Mouse (Mus musculus): Measurements from ENCODE around the gene Miox. TPM values are rescaled to one million over a fixed set of nuclear protein-coding genes. Genes with fewer than 3 reads are reported as not detected.
A peak's percentile ranks its signal among the peaks of the same experiment; 100 is the strongest.

The Miox gene
- not detected for total RNA-seq (2021)

DNA sequence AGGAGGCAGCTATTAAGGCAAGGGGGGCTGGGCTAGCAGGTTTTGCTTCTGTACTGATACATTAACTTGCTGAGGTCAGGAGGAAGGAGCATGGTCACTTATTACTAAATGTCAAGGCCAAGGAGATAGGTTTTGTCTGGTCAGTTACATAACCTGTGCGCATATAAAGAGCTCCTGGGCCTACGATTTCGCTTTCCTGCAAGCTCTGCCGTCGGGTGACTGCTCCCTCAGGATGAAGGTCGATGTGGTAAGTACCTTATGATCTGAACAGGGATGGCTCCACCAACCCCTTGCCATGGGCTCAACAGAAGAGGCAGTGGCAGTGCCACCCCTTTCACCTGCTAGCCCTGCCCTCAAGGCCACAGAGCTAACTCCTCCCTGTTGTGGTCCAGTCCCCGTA lies at the start of gene Miox:
Gene Miox, plus strand, starts transcription at position 128 of the 400 bp plus-strand sequence.
- DNase-seq: no peak

DNA sequence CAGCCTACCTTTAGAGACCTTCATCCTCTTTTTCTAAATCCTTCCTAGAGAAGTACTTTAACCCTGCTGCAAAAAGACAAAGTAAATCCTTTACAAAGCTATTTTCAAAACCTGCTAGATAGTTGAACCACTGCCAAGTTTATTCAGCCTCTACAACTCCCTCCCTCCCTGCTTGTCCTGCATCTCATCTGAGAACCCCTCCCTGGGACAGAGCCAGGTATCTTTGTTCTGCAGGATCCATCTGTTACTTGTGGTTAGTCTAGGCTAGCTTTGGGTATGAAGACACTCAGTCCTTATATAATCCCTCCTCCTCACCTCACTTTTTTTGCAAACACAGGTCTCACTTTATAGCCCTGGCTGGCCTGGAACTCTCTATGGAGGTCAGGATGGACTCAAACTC lies 49.2 kb upstream of the Miox start:
- DNase-seq: no peak

DNA sequence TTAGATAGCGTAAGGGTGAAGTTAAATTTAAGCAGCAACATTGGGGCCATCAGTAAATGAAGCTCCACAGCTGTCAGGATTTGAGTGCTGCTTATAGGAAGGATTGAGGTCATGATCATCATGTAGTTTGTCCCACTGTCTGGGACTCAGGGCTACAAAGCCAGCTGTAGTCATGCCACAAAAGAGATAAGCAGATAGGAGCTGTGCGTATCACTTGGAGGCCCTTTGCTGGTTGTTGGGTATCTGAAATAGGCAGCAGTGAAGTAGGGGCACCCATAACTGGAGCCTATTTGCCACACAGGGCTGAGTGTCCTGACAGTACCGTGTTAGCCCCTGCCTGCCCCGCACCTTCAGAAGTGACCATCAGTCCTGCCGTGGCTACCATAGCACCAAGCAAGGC lies 48.7 kb upstream of the Miox start:
- no peak for DNase-seq

DNA sequence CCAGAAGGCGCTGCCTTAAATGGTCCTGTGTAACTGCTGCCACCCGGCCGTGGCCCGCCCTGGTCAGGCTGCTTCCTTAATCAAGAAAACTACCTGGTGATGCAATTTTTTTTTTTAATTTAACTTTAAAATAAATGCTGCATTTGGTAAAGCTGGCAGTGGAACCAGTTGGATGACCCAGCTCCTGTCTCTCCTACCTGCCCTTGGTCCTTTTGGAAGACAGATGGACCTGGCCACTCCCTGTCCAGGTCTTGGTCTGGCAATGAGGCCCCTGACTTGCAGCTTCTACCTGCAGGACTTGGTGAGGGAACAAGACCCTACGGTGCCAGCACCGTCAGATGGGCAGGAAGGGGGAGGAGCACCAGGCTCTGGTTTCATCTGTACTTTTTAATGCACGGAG lies 48.1 kb upstream of the Miox start:
- no peak for DNase-seq

DNA sequence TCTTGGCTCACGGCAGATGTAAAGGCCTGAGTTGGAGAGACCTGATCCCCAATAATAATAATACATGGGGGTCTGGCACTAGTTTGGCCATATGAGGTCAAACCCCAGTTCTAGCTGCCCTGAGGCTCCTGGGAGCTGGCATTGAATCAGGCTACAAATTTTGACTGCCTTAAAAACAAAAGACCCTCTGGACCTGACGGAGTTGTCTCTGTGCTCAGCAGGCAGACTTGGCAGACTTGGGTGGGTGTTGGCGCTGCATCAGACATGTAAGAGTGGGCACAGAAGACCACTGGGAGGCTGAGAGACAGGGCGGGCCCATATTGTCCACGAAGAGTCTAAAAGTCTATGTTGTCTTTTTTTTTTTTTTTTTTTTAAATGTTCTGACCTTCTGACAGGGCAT lies 47.6 kb upstream of the Miox start:
- DNase-seq: no peak

DNA sequence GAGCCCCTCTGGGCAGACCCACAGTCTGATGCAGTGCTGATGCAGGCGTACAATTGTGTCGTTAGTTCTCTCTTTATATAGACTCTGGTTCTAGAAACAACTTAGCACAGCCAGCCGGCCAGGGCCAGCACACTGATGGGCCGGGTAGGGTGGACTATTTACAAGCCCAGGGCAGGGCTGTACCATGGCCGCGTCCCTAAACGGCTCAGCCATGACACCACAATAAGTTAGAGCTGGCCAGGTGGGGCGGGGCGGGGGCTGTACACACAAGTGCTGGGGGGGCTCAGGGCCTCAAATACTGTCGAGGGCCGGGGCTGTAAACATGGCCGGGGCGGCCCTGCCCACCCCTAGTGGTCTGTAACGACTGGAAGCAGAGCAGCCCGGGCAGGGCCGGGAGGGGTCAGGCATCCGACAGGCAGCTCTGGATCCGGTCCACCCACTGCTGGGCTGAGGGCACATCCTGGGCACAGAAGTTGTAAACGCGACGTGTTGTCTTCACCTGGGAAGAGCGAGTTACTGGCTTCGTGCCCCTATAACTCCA lies 45.9 kb upstream of the Miox start:
- no peak for DNase-seq

DNA sequence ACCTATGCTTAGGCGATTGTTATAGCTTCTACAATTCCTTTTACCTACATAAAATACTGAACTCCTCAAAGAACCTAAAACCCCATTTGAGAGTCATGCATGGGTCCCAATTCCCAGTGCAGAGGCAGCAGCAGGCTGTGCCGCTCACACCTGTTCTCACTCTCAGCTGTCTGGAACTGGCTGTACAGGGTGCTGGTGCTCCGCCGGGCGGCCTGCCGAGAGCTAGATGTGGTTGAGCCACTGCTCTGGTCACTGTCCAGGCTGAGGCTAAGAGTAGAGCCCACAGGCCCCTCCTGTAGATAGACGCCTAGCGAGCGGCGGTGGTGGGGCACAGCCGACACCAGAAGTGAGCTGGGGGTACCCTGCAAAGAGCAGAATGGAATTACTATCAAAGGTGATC lies 44.7 kb upstream of the Miox start:
- no peak for DNase-seq

DNA sequence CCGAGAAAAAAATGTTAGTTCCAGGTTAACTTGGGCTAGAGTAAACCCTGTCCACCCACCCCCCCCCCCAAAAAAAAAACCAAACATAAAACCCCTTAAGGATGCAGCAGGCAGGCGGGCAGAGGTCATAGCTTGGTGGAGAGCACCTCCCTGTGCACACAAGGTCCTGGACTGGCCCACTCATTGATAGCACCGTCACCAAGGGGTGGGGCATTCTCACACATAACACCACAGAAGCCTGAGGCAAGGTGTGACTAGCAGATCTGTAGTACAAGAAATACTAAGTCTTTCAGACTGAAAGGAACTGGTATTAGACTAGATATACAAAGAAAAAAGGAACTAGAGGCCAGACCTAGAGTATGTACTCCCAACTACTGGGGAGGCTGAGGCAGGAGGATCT lies 42.7 kb upstream of the Miox start:
- DNase-seq: no peak

DNA sequence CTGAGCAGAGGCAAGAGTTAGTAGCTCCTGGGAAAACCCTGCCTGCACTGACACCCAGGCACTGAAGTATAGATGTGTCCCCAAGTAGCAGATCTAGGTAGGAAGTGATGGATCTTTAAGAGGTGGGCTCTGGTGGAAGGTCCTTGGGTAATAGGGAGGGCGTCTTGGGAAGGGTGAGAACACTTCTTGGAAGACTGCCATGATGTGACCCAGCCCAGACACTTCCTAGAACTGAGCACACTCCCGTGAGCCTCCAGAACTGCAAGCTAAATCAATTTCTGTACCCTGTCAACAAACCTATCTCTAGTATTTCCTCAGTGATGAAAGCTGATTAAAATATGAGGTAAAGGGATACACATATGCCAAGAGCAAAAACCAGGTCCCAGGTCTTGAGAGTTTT lies 41.4 kb upstream of the Miox start:
- DNase-seq: no peak

DNA sequence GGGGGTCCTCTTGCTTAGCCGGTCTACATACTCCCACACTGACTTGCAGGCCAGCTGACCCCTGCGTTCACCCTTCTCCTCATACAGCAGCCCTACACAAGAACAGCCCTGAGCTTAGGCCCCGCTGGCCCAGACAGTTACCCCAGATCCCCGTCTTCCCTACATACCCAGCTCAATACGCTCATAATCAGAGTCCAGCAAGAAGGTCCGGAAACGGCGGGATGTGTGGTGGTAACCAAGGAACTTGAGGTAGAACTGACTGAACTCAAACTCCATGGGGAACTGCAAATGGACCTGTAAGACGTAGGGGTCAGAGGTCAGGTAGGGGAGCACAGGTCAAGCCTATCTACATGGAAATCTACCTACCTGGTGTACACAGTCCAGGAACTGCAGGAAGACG lies 40.4 kb upstream of the Miox start:
- no peak for DNase-seq

DNA sequence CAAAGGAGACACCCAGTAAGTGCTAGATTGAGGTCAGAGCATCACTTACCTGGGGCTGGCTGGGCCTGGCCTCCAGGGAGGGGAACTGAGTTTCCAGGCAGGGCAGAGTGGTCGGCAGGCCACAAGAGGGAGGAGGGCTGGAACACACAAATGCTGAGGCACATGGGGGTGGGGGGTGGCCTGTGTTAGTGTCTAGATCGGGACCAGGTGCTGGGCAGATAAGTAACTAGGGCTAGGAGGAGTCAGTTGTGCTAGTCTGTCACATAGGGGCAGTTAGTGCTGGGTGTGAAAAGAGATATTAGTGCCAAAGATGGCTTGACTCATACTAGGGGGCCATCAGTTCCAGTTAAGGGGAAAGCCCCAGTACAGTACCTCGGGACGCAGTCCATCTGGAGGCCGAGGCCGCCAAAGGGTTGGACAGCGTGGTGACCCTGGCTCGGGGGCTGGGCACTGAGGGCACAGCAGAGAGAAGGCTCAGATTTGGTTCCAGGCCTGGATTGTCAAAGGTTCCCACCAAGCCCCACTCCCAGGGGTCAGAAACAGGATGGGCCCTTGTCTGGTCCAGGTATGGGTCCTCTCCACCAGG lies 38.5 kb upstream of the Miox start:
- no peak for DNase-seq

DNA sequence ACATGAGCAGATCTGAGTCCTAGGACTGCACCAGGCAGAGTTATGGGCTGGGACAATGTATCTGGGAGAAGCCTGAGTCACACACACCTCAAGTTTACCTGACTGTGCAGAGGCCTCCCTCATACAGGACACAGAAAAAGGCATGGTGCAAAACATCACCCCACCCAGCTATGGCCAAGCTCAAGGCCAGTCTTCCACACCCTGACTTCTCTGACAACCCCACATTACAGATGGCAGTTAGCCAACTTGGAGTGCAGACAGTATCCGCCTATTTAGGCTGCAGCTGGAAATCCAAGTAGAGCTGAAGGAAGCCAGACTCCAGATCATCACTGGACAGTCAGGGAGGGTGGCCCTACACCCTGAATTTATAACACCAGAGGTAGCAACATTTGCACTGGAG lies 37.7 kb upstream of the Miox start:
- no peak for DNase-seq

DNA sequence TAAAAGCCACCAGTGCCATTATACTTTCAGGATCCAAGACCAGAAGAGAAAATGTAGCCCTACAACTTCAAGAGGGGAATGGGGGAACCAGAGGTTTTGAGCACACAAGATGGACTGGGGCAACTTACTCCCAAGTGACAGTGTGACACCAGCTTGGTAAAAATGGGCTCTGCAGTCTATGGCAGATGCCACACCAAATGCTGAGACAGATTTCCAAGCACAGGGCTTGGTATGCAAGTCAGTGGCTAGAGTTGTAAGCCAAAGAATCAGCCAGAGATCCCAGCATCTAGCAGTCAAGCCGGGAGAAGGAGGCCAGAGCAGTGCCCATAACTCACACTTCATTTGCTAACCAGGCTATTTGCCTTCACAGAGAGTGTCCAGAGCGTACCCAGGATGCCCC lies 36.5 kb upstream of the Miox start:
- peak in 1 of 2 experiments; percentile 67 for DNase-seq

DNA sequence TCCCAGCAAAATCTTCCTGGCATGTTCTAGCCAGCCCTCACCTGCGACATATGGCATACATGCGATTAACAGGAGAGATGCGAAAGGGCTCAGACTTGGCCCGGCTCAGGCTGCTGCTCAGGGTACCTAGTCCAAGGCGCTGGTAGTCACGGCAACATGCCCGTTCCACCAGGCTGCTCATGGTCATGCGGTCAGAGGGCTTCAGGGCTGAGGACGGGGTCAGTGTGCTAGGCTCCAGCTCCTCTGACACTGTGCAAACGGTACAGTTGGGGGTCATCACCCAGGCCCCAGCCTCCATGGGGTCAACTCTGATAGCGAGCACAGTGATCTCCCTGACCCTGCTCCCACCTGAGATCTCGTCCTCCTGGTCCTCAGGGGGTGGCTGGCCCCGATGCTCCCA lies 34.0 kb upstream of the Miox start:
- no peak for DNase-seq

DNA sequence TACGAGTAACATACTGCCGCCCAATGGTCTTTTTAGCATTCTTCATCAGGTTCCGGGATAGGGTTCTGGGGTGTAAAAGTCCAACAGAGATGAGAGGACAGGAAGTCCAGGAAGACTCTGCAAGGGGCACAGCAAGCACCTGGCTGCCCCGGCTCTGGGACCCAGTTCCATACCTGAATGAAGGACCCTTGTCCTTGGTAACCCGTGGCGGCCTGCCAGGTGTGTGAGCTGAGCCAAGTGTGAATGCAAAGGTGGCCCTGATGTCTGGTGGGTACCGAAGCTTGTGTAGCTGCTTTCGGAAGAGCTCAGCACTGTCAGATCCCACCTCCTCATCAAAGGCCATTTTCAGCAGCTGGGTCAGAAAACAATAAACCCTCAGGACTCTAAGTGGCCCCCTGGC lies 33.6 kb upstream of the Miox start:
- no peak for DNase-seq

DNA sequence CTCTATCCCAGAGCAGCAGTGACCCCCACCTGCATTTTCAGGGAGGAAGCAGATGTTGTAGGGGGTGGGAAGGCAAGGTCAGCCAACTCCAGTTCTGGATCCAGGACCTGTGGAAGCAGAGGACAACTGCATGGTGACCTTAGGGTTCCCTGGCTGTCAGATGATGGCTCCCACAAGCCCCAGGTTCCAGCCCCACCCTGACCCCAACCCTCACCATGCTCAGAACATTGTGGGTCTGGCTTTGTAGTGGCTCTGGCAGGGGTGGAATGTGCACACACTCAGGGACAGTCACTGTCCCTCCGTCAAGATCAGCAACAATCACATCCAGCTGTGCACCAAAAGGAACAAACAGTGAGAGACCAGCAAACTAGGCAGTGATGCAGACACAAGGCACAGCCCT lies 28.2 kb upstream of the Miox start:
- DNase-seq: no peak

DNA sequence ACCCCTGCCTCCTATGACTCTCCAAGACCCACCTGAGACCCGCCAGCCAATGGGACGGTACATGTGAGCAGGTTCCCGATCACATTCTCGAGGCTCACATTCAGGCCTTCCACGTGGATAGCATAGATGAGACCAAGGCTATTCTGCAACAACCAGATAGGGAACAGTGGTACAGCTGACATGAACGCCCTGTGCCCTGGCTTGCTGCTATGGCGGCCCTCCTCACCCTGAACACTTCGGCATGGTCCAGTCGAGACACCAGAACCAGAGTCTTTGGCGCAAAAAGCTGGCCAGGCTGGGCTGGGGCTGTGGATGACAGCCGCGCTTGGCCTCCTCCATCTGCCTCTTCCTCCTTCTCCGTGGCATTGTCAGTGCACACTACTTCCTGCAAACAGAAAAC lies 26.7 kb upstream of the Miox start:
- DNase-seq: no peak

DNA sequence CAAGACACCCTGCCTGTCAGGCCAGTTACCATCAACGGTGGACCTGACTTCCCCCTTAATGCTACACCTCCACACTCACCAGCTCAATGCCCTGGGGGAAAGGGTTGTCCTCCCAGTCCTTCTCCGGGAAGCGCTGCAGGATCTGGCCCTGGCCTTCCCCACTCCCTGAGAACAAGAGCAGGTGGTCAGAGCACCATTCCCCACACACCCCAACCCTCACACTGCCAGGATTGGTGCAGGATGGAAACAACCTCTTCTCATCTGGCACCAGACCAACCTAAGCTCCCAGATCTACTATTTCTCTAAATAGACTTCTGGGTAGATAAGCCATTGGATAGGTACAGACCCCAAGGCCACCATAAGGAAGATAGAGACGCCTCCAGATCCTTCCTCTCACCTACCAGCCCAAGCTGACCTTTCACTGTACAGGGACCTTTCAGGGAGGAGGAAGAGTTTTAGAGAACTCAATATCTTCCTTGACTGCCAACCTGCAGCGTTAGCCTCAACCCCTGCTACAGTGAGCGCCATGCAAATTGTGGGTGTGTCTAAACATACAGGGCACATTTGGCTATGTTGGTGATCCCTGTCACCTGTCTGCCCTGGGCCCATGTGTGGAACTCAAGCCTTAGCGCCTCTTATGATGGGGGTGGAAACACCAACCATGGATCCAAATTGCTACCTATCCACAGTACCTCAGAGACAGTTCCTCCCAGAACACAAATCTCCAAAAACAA lies 25.6 kb upstream of the Miox start:
- DNase-seq: no peak

DNA sequence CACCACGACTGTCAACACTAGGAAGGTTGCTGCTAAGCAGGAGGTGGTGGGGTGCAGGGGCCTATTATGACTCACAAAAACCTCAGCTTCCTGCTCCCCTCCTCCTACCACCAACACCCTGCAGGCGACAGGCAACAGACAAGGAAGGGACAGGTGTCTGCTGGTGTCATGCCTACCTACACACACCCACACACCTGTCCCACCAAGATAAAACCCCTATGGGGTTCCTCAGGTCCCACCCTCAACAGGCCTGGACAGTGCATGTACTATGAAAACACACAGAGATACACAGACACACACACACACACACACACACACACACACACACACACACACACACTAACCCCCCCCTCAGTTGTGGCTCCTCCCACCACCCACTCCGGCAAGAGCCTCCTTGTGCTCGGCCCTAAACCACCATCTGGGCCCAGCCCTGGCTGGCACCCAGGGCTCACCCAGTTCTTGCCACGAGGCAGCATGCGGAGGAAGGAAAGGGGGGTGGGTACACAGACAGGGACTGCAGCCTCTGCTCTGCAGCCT lies 24.2 kb upstream of the Miox start:
- DNase-seq: peak; percentile 72 to 79

DNA sequence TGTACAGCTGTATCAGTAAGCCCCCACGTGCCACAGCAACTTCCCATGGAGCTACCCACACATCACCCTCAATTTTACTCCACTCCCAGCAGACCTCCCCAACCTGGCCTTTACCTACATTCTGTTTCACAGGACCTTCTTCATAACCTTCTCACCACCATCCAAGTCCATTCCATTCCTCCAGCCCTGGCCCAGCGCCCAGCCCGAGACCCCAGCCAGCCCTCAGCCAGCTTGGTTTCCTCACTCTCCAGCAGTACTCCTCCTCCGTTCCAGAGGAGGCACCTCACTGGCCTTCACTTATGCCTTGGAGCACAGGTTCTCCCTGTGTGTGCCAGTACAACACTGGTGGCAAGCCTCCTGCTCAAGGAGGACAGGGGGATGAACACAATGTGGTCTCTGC lies 20.8 kb upstream of the Miox start:
- no peak for DNase-seq

DNA sequence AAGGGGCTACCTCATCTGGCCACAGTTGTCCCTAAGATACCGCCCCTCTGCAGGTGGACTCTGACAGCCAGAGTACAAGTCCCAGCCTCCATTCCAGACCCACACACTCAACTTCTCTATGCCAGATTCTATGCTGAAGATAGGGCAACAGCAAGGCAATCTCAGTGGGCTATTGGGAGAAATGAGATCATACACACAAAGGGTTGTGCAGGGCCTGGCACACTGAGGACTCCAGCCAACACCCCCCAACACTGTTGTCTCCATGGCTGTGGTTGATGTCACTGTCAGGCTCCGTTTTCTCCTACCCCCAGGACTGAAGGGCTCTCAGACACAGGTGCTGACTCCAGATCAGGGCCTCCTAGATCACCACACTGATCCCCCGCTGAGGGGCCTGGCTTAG lies 20.1 kb upstream of the Miox start:
- DNase-seq: no peak

DNA sequence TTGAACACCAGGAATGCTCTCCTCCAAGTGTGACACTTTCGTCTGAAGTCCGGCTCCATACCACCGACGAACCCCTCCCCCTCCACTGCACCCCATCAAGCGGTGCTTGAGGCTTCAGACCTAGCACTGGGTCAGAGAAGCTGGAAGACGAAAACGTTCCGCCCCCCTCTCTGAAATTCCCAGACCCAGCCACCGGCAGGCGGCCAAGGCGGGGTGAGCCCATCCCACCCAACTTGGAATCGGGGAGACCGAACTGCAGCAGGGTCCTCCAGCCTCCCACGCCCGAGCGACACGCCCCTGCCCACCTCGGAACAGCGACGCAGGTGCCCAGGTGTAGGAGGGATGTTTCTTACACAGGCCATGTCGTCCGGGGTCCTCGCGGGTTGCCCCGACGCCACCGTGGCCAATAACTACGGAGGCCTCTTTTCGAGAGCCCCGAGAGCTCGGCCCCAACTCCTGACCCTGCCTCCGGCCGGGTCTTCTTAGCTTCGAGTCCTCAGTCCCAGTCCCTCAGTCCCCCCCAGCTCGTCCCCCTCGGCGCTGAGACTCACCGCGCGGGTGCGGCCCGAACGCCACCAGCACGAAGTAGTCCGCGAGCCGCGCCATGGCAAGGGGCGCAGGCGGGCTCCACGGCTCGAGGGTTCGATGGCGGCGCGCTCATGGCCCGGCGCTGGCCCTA lies 19.5 kb upstream of the Miox start:
- no peak for DNase-seq

DNA sequence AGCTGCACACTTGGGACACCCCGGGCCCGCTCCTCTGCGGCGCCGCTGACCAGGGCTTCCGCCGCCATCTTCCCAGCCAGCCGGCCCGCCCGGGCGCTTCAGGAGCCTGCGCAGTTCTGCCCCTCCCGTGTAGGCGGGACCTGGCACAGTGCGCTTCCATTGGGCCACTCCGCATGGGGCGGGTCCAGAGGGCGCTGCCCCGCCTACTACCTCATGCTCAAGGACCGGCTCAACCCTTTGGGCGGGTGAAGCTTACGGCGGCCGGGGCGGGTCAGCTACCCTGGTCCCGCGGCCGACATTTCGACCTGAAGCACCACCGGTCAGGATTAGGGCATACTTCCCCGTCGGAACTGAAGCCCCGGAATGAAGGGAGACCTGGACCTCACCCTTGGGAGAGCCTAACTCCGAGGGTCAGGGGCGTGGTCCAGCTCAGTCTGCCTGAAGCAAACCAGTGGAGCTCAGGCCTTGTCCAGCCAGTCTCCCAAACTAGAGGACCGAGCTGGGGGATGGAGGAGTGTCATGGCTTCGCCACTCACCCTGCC lies 18.9 kb upstream of the Miox start, which contains the start of gene Sbf1:
Gene Sbf1, minus strand, starts transcription at position 122 of the 542 bp plus-strand sequence.
- peak; percentile 96 to 97 for DNase-seq
